Mouse (Mus musculus) lung, embryonic 14.5 days (tissue): ENCODE data around the gene Wdtc1. TPM values are rescaled to one million over a fixed set of nuclear protein-coding genes. Genes with fewer than 3 reads are reported as not detected.

Source experiments
- ATAC-seq: fragments of 200-750 bp; cut with Nextera tagmentation; 2 replicates; pipeline ENCODE4 v1.8.0; 2017; ENCODE audit warnings: mild to moderate bottlenecking, moderate TSS enrichment, moderate library complexity; ENCODE audit not compliant: insufficient read depth
- DNase-seq: peaks from one replicate; pipeline ENCODE4 v3.0.0-alpha.2; 2015
- H3K27ac ChIP-seq: fragments of 300-500 bp; sonication (generic); 2 replicates; pipeline ENCODE4 v1.5.1; 2014; ENCODE audit warnings: low read depth, mild to moderate bottlenecking, moderate library complexity
- H3K27me3 ChIP-seq: fragments of 300-500 bp; sonication (generic); 2 replicates; pipeline ENCODE4 v1.6.1; 2014; ENCODE audit warnings: low read length, control low read depth; ENCODE audit not compliant: insufficient read depth
- H3K36me3 ChIP-seq: fragments of 300-500 bp; sonication (generic); 2 replicates; pipeline ENCODE4 v1.6.1; 2014; ENCODE audit warnings: control low read depth; ENCODE audit not compliant: insufficient read depth
- H3K4me1 ChIP-seq: fragments of 300-500 bp; sonication (generic); 2 replicates; pipeline ENCODE4 v1.6.1; 2014; ENCODE audit warnings: antibody characterized with exemption, control low read depth; ENCODE audit not compliant: insufficient read depth
- H3K4me2 ChIP-seq: fragments of 300-500 bp; sonication (generic); 2 replicates; pipeline ENCODE4 v1.6.1; 2014; ENCODE audit warnings: mild to moderate bottlenecking
- H3K4me3 ChIP-seq: fragments of 300-500 bp; sonication (generic); 2 replicates; pipeline ENCODE4 v1.5.1; 2014; ENCODE audit warnings: low read depth, low read length
- H3K9ac ChIP-seq: fragments of 300-500 bp; sonication (generic); 2 replicates; pipeline ENCODE4 v1.6.1; 2014
- H3K9me3 ChIP-seq: fragments of 300-500 bp; sonication (generic); 2 replicates; pipeline ENCODE4 v1.6.1; 2016; ENCODE audit warnings: low read depth, low read length, control low read depth
- CTCF ChIP-seq: IDR thresholded peaks from 2 replicates; pipeline ENCODE4 v1.5.1; 2016; ENCODE audit warnings: antibody characterized with exemption, low read depth
- WGBS: fragments of 180-500 bp; shearing (Covaris S2); extraction: QIAGEN DNeasy Blood & Tissue Kit; methylation state at CpG from one replicate; pipeline ENCODE4 v1.1.7; 2014; 5-methylcytosine and 5-hydroxymethylcytosine counted together
- polyA plus RNA-seq: library from polyadenylated mRNA; unstranded; fragments of >200 nt; fragmentation: Nextera tagmentation; extraction: Ambion mirVana; gene quantifications from 2 replicates; pipeline ENCODE4 v1.2.1, GENCODE M21; 2014

Gene Wdtc1
- polyA plus RNA-seq, 1 experiment from 2014 or later: 15.3 TPM

DNA sequence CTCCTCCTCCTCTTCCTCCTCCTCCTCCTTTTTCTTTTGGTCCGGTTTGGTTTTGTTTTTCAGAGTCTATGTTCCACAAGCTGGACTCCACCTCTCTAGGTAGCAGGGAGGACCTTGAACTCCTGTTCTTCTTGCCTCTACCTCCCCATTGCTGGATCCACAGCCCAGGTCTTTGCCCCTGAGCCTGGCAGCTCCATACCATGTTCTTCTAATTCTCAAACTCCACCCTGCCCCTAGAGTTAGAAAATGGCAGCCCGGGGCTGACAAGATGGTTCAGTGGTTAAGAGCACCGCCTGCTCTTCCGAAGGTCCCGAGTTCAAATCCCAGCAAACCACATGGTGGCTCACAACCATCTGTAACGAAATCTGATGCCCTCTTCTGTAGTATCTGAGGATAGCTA lies 1.4 kb upstream of the Wdtc1 start:
- no peaks in the 10 kb centered on the region for H3K9me3 ChIP-seq
- H3K36me3 ChIP-seq: no peaks in the 10 kb centered on the region
- H3K4me2 ChIP-seq: no peak overlapping the region
- no peak overlapping the region for H3K9ac ChIP-seq
- no peak overlapping the region for H3K27ac ChIP-seq
- ATAC-seq (no peak), DNase-seq (no peak)
- no peak for TF ChIP-seq CTCF
- WGBS: 89% methylated on average over 6 of the region's 6 CpGs
- H3K4me1 ChIP-seq: no peaks in the 10 kb centered on the region
- no peak overlapping the region for H3K4me3 ChIP-seq
- no peaks in the 10 kb centered on the region for H3K27me3 ChIP-seq

DNA sequence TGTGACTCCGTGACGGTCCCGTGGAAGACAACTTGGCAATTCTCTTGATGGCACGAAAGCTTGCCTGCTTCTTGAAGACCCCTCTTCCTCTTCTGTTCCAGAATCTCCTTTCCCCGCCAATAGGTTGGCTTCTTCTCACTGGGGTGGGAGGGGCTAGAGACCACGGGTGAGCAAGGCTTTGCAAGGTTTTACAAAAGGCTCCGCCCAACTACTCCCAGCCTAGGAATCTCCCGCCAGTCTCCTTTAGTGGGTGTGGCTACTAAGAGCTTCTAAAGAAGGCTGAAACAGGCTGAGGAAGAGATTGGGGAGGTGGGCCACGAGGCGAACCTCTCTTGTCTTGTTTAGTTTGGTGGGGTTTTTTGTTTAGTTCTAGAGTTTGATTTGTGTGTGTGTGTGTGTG lies 484 bp downstream of the Wdtc1 start:
- DNase-seq (no peak), ATAC-seq (no peak)
- Histone ChIP-seq H3K9ac (no peak overlapping the region), H3K4me1 (no peaks in the 10 kb centered on the region), H3K9me3 (no peaks in the 10 kb centered on the region), H3K27ac (no peak overlapping the region), H3K4me3 (no peak overlapping the region), H3K27me3 (no peaks in the 10 kb centered on the region), H3K4me2 (no peak overlapping the region), H3K36me3 (no peaks in the 10 kb centered on the region)
- WGBS: 69% methylated on average over 10 of the region's 10 CpGs
- TF ChIP-seq CTCF: no peak

DNA sequence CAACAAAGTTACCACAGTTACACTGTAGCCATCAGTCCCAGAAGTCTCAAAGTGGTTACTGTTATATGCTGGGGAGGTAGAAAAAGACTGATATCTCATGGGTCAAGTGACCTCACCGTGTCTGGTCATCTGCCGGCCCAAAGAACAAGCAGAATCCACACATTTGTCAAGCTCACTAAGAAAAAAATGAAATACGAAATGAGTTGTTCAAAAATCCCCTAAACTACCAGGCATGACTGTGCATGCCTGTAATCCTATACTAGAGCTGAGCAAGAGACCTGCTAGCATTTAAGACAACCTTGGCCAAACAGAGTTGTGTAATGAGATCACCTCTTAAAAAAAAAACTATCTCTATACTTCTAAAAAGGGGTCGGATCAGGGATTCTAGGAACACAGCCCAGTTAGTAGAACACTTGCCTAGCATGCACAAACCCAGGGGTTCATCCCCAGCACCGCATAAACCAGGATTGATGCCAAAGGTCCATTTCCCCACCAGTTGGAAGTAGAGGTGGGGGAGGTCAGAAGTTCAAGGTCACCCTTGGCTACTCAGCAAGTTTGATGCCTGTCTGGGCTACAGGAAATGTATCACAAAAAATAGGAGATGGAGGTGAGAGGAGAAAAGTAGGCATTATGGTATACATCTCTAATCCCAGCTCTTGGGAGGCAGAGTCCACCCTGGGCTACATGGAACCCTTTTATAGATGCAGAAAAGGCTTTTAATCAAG lies 5.1 kb downstream of the Wdtc1 start:
- Histone ChIP-seq H3K27me3 (no peaks in the 10 kb centered on the region), H3K4me3 (no peak overlapping the region), H3K36me3 (no peaks in the 10 kb centered on the region), H3K27ac (no peak overlapping the region), H3K9ac (no peak overlapping the region), H3K4me1 (no peaks in the 10 kb centered on the region), H3K4me2 (no peak overlapping the region), H3K9me3 (no peaks in the 10 kb centered on the region)
- no peak for ATAC-seq
- TF ChIP-seq CTCF: no peak
- WGBS: 74% methylated on average over 5 of the region's 5 CpGs
- DNase-seq: no peak

DNA sequence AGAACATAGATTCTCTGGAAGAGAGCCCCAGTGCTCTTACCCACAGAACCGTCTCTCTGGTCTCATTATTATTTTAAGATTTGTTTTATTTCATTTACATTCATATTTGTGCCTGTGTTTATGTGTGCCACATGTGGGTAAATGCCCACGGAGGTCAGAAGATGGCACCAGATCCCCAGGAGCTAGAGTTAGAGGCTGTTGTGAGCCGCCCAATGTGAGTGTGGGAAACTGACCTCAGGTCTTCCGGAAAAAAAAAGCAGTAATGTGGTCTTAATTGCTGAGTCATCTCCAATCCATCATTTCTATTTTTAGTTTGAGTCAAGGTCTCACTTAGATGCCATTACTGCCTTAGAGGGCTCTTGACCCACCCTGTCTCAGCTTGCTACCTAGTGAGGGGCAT lies 5.7 kb downstream of the Wdtc1 start:
- Histone ChIP-seq H3K9ac (no peak overlapping the region), H3K36me3 (no peaks in the 10 kb centered on the region), H3K27ac (no peak overlapping the region), H3K4me3 (no peak overlapping the region), H3K4me1 (no peaks in the 10 kb centered on the region), H3K9me3 (no peaks in the 10 kb centered on the region), H3K27me3 (no peaks in the 10 kb centered on the region), H3K4me2 (no peak overlapping the region)
- DNase-seq (no peak), ATAC-seq (no peak)
- TF ChIP-seq CTCF: peak; percentile 28; the same call in 1 of the 2 replicates
- 58% methylated on average over 4 of the region's 4 CpGs for WGBS

DNA sequence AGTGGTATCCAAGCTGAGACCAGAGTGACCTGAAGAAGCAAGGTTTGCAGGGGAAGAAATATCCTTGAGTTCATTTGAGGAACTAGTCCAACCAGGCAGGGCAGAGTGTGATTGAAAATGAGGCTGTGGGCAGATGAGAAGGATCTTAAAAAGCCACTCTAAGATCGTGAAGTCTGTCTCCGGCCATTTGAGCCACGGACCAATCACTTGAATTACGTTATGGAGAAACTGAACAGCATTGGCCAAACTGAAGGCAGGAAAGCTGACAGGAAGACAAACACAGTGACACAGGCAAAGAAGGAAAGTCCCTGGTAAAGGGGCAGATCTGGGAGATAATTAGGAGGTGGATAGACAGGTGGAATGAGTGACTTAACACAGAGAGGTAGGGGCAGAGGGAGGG lies 6.7 kb downstream of the Wdtc1 start:
- Histone ChIP-seq H3K36me3 (no peaks in the 10 kb centered on the region), H3K4me3 (no peak overlapping the region), H3K27ac (no peak overlapping the region), H3K4me1 (no peaks in the 10 kb centered on the region), H3K27me3 (no peaks in the 10 kb centered on the region), H3K9me3 (no peaks in the 10 kb centered on the region), H3K9ac (no peak overlapping the region), H3K4me2 (no peak overlapping the region)
- DNase-seq (no peak), ATAC-seq (no peak)
- TF ChIP-seq CTCF: no peak
- WGBS: 50% methylated on average over 4 of the region's 4 CpGs

DNA sequence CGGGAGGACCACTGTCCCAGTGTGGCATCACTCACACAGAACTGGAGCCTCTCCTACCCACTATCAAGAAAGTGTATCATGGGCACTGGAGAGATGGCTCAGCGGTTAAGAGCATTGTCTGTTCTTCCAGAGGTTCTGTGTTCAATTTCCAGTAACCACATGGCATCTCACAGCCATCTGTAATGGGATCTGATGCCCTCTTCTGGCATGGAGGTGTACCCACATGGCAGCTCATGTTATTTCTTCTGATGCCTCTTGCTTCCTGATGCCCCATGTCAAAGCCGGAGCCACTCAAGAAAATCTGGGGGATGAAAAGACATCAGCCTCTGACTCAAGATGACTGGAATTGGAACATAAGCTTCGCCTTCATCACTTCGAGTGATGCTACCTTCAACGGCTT lies 7.6 kb downstream of the Wdtc1 start:
- Histone ChIP-seq H3K9me3 (no peaks in the 10 kb centered on the region), H3K27me3 (no peaks in the 10 kb centered on the region), H3K4me3 (no peak overlapping the region), H3K4me2 (no peak overlapping the region), H3K27ac (no peak overlapping the region), H3K4me1 (no peaks in the 10 kb centered on the region), H3K36me3 (no peaks in the 10 kb centered on the region), H3K9ac (no peak overlapping the region)
- DNase-seq (no peak), ATAC-seq (no peak)
- TF ChIP-seq CTCF: no peak
- 84% methylated on average over 6 of the region's 6 CpGs for WGBS

DNA sequence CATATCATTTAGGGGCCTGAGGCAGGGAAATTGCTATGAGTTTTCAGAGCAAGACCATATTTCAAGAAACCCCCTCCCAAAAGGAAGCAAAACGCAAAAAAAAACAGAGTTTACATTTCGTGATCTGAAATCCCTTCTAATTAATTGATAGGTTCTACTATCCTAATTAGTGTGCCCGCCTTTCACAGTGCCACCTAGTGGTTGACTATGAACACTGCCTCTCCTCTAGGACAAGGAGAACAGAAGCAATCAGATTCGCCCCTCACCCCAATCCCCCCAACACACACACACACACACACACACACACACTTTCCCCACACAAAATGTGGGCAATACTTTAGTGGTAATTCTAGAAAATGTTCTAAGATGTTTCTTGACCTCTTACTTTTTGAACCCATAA lies 9.2 kb downstream of the Wdtc1 start:
- H3K9ac ChIP-seq: no peak overlapping the region
- 6% methylated on average over 4 of the region's 4 CpGs for WGBS
- no peak for ATAC-seq
- peak; percentile 81 for TF ChIP-seq CTCF
- peak; percentile 66 for DNase-seq
- H3K4me3 ChIP-seq: no peak overlapping the region
- H3K27ac ChIP-seq: no peak overlapping the region
- H3K4me2 ChIP-seq: no peak overlapping the region
- H3K36me3 ChIP-seq: no peaks in the 10 kb centered on the region
- no peaks in the 10 kb centered on the region for H3K9me3 ChIP-seq
- H3K4me1 ChIP-seq: no peaks in the 10 kb centered on the region
- no peaks in the 10 kb centered on the region for H3K27me3 ChIP-seq
